11 mouse cellular contexts compared by ENCODE assay signal in genomic region chr10:84386625-84387242, GRCm38 (mm10). TPM values are rescaled to one million over a fixed set of nuclear protein-coding genes. Genes with fewer than 3 reads are reported as not detected.
DNase-seq lines count a peak whose midpoint lies in the region; ATAC-seq and TF ChIP-seq lines count a peak whose summit lies in the region.
"Had no signal": no experiment of that assay in that cellular context is flagged by ENCODE, and none has a peak within 500 bp of the region (broad histone marks: within the 10 kb centered on the region; RNA-seq: fewer than 3 reads in every experiment).

No protein-coding gene starts in this region.

- peaks cover 65 to 94% of the 10 kb centered on the region in 2 experiments for H3K4me1 ChIP-seq in heart, embryonic 14.5 days (ENCODE audit: control insufficient read depth in 2 of 2, insufficient read depth in 2 of 2, low read length in 2 of 2)
- peaks cover 33% of the 10 kb centered on the region for H3K4me1 ChIP-seq in lung, embryonic 14.5 days (ENCODE audit: insufficient read depth)
- peaks cover 68% of the 10 kb centered on the region for H3K4me1 ChIP-seq in embryonic facial prominence, embryonic 13.5 days
- peaks cover 61% of the 10 kb centered on the region for H3K4me1 ChIP-seq in forebrain, embryonic 16.5 days (replicated peaks; ENCODE audit: control insufficient read depth, insufficient read depth, low read length)

- peak overlapping the region; percentile 68 for H3K9ac ChIP-seq in heart, embryonic 14.5 days (ENCODE audit: low read length)
- H3K9ac ChIP-seq in lung, embryonic 14.5 days, result no peak overlapping the region
- 0 out of 2 replicates have a peak overlapping the region, but pooled peaks have one; percentile 21 for H3K9ac ChIP-seq in embryonic facial prominence, embryonic 13.5 days
- H3K9ac ChIP-seq in forebrain, embryonic 16.5 days (replicated peaks; ENCODE audit: low read depth, low read length), result no peak overlapping the region
- H3K9ac ChIP-seq: hindbrain, embryonic 15.5 days had no signal

- H3K36me3 ChIP-seq in heart, embryonic 14.5 days (ENCODE audit: control insufficient read depth, insufficient read depth, low read length), result peaks cover 27% of the 10 kb centered on the region
- peaks cover 5% of the 10 kb centered on the region; the same call in 1 of the 2 replicates for H3K36me3 ChIP-seq in lung, embryonic 14.5 days (ENCODE audit: insufficient read depth)
- H3K36me3 ChIP-seq in embryonic facial prominence, embryonic 13.5 days, result 0 out of 2 replicates have a peak, but pooled peaks cover 9% of the 10 kb centered on the region
- H3K36me3 ChIP-seq in forebrain, embryonic 16.5 days (ENCODE audit: control insufficient read depth, insufficient read depth), result no peaks in the 10 kb centered on the region

- H3K4me3 ChIP-seq in heart, embryonic 14.5 days (ENCODE audit: control insufficient read depth in 1 of 2, insufficient read depth in 1 of 2, low read depth in 1 of 2, low read length in 2 of 2), result no peak overlapping the region
- H3K4me3 ChIP-seq in lung, embryonic 14.5 days (ENCODE audit: low read depth, low read length), result no peak overlapping the region
- no peak overlapping the region for H3K4me3 ChIP-seq in embryonic facial prominence, embryonic 13.5 days
- no peak overlapping the region for H3K4me3 ChIP-seq in forebrain, embryonic 16.5 days (replicated peaks; ENCODE audit: low read length)
- H3K4me3 ChIP-seq: hindbrain, embryonic 15.5 days had no signal

- H3K9me3 ChIP-seq in heart, embryonic 14.5 days (ENCODE audit: control insufficient read depth, low read length), result no peaks in the 10 kb centered on the region
- no peaks in the 10 kb centered on the region for H3K9me3 ChIP-seq in lung, embryonic 14.5 days (ENCODE audit: low read depth, low read length)
- no peaks in the 10 kb centered on the region for H3K9me3 ChIP-seq in embryonic facial prominence, embryonic 13.5 days
- no peaks in the 10 kb centered on the region for H3K9me3 ChIP-seq in forebrain, embryonic 16.5 days (ENCODE audit: control insufficient read depth, low read length)
- H3K9me3 ChIP-seq: hindbrain, embryonic 15.5 days had no signal

- no peak for DNase-seq in heart, adult 18-20 months
- DNase-seq in lung, embryonic 14.5 days, result peak; percentile 32
- no peak for DNase-seq in lung, postnatal 36 days
- no peak for DNase-seq in lung, postnatal 10 days
- DNase-seq in Muller cell, postnatal 12 days (ENCODE audit: inconsistent ontology term), result no peak
- DNase-seq: cerebellum, adult 11 months had no signal

- ATAC-seq in heart, embryonic 14.5 days (ENCODE audit: insufficient number of reproducible peaks, insufficient read depth, low FRiP score, low read depth), result no peak
- no peak for ATAC-seq in lung, embryonic 14.5 days (ENCODE audit: insufficient read depth)
- no peak for ATAC-seq in embryonic facial prominence, embryonic 13.5 days (ENCODE audit: insufficient number of reproducible peaks, insufficient read depth, low FRiP score, low TSS enrichment, low read depth)
- no peak for ATAC-seq in forebrain, embryonic 16.5 days

- H3K27me3 ChIP-seq in heart, embryonic 14.5 days (ENCODE audit: control insufficient read depth, insufficient read depth, low read length), result no peaks in the 10 kb centered on the region
- H3K27me3 ChIP-seq in lung, embryonic 14.5 days (ENCODE audit: insufficient read depth, low read length), result no peaks in the 10 kb centered on the region
- H3K27me3 ChIP-seq in embryonic facial prominence, embryonic 13.5 days, result no peaks in the 10 kb centered on the region
- H3K27me3 ChIP-seq in forebrain, embryonic 16.5 days (replicated peaks; ENCODE audit: control insufficient read depth, insufficient read depth, low read length), result no peaks in the 10 kb centered on the region
- H3K27me3 ChIP-seq: hindbrain, embryonic 15.5 days had no signal

- no peak for TF ChIP-seq CTCF in lung, embryonic 14.5 days (IDR thresholded peaks at IDR 0.05; ENCODE audit: low read depth)

- H3K4me2 ChIP-seq in heart, embryonic 14.5 days (ENCODE audit: low read length), result peak overlapping the region; percentile 60
- no peak overlapping the region for H3K4me2 ChIP-seq in lung, embryonic 14.5 days
- H3K4me2 ChIP-seq in embryonic facial prominence, embryonic 13.5 days, result no peak overlapping the region
- H3K4me2 ChIP-seq in forebrain, embryonic 16.5 days (ENCODE audit: low read length), result no peak overlapping the region
- H3K4me2 ChIP-seq: hindbrain, embryonic 15.5 days had no signal

- peak overlapping the region; percentile 90 to 94 for H3K27ac ChIP-seq in heart, embryonic 14.5 days (replicated peaks in 1 of 2; ENCODE audit: control insufficient read depth in 1 of 2, insufficient read depth in 1 of 2, low read depth in 2 of 2, low read length in 2 of 2)
- no peak overlapping the region for H3K27ac ChIP-seq in lung, embryonic 14.5 days (ENCODE audit: low read depth)
- H3K27ac ChIP-seq in embryonic facial prominence, embryonic 13.5 days, result no peak overlapping the region
- peak overlapping the region; percentile 82 for H3K27ac ChIP-seq in forebrain, embryonic 16.5 days (ENCODE audit: low read length)
- H3K27ac ChIP-seq: stomach, postnatal 0 days had no signal

- 23% methylated on average over 13 of the region's 13 CpGs for WGBS in heart, embryonic 14.5 days
- WGBS in lung, embryonic 14.5 days, result 72% methylated on average over 13 of the region's 13 CpGs
- 64% methylated on average over 13 of the region's 13 CpGs for WGBS in embryonic facial prominence, embryonic 13.5 days
- 56% methylated on average over 13 of the region's 13 CpGs for WGBS in forebrain, embryonic 16.5 days

RNA-seq across cellular contexts. Expression of gene Nuak1, which starts 53.7 kb away (rescaled TPM):
- polyA plus RNA-seq in heart, embryonic 14.5 days (2014; fragmentation: Nextera tagmentation; extraction: Ambion mirVana), result 2.6 and 3.4 TPM in 2 replicates
- total RNA-seq in heart, adult 18-20 months (2021), result 10 to 100 TPM; 27.9 to 32.2 TPM
- polyA plus RNA-seq in lung, embryonic 14.5 days (2014; fragmentation: Nextera tagmentation; extraction: Ambion mirVana), result 1.5 and 1.8 TPM in 2 replicates
- polyA plus RNA-seq in embryonic facial prominence, embryonic 13.5 days (2015; fragmentation: Nextera tagmentation; extraction: Ambion mirVana), result 2.9 and 3.0 TPM in 2 replicates
- polyA plus RNA-seq in forebrain, embryonic 16.5 days (2015; fragmentation: Nextera tagmentation; extraction: Ambion mirVana), result 12.5 and 15.7 TPM in 2 replicates

Comparison
In these comparisons a context has a peak if more than half of its experiments do, and no peak if none do; other contexts are left out.
1. H3K27ac ChIP-seq: peak in heart, embryonic 14.5 days (2 of 2) and forebrain, embryonic 16.5 days (single experiment); none in lung, embryonic 14.5 days (single experiment) and embryonic facial prominence, embryonic 13.5 days (single experiment).
2. H3K9ac ChIP-seq: peak in heart, embryonic 14.5 days (single experiment) and embryonic facial prominence, embryonic 13.5 days (single experiment); none in lung, embryonic 14.5 days (single experiment) and forebrain, embryonic 16.5 days (single experiment).